Mouse (Mus musculus): ENCODE results near the gene Mslnl.

- TF ChIP-seq CTCF (IDR thresholded peaks at IDR 0.05; ENCODE audit: extremely low read depth, insufficient read depth, low read length) (no peak), POLR2A (IDR thresholded peaks at IDR 0.05; ENCODE audit: extremely low read depth, insufficient read depth, low read length) (no peak)
These were observed 49.5 kb upstream of the Mslnl start for GRCm38 (mm10) chr17:25686323-25686722.

Measured in cortical plate, adult 2 months (tissue).